Comparison of ENCODE assay signal across 24 mouse cellular contexts in the genomic region with DNA sequence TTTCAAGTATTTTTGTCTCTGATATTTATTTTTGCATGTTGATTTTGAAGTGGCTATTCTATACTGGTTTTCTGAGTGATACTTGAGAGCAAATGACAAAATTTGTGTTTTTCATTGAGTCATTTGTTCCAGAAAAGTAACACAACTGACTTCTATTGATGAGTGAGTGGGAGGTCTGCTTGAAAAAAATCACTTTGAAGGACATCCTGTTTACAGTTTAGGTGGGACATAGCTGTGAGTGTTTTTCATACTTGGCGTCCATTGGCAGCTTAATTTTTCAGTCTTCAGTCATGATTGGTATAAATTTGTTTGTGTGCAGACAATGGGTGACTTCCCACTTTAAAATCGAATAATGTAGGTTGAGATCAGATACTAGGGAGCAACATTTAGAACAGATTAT. TPM values are rescaled to one million over a fixed set of nuclear protein-coding genes. Genes with fewer than 3 reads are reported as not detected.
DNase-seq lines count a peak whose midpoint lies in the region; ATAC-seq and TF ChIP-seq lines count a peak whose summit lies in the region.
"Had no signal": no experiment of that assay in that cellular context is flagged by ENCODE, and none has a peak within 500 bp of the region (broad histone marks: within the 10 kb centered on the region; RNA-seq: fewer than 3 reads in every experiment).

No protein-coding gene starts in this region.

- H3K27me3 ChIP-seq in heart, adult 2 months (ENCODE audit: control insufficient read depth, insufficient read depth, low read length) = no peaks in the 10 kb centered on the region
- H3K27me3 ChIP-seq in heart, embryonic 10.5 days (ENCODE audit: insufficient read depth, poor library complexity, severe bottlenecking) = no peaks in the 10 kb centered on the region
- no peaks in the 10 kb centered on the region for H3K27me3 ChIP-seq in limb, embryonic 14.5 days (ENCODE audit: control insufficient read depth, insufficient read depth, low read length)
- H3K27me3 ChIP-seq in limb, embryonic 10.5 days (ENCODE audit: low read depth, poor library complexity, severe bottlenecking) = no peaks in the 10 kb centered on the region
- no peaks in the 10 kb centered on the region for H3K27me3 ChIP-seq in neural tube, embryonic 13.5 days
- H3K27me3 ChIP-seq: CH12.LX; limb, embryonic 13.5 days; liver, embryonic 15.5 days; Patski had no signal

- H3K4me2 ChIP-seq in limb, embryonic 14.5 days (replicated peaks; ENCODE audit: low read depth, low read length, severe bottlenecking) = no peak overlapping the region
- H3K4me2 ChIP-seq in neural tube, embryonic 13.5 days = no peak overlapping the region
- H3K4me2 ChIP-seq: liver, embryonic 15.5 days had no signal

- peak overlapping the region; percentile 19 for H3K27ac ChIP-seq in heart, adult 2 months
- H3K27ac ChIP-seq in heart, embryonic 10.5 days = no peak overlapping the region
- 0 out of 2 replicates have a peak overlapping the region, but pooled peaks have one; percentile 29 for H3K27ac ChIP-seq in limb, embryonic 14.5 days (replicated peaks; ENCODE audit: low read depth, low read length)
- H3K27ac ChIP-seq in limb, embryonic 10.5 days = no peak overlapping the region
- 0 out of 2 replicates have a peak overlapping the region, but pooled peaks have one; percentile 42 for H3K27ac ChIP-seq in neural tube, embryonic 13.5 days (replicated peaks)
- H3K27ac ChIP-seq: embryonic facial prominence, embryonic 10.5 days; midbrain, embryonic 10.5 days had no signal

- TF ChIP-seq EP300 in heart, adult 2 months (IDR thresholded peaks at IDR 0.05; ENCODE audit: insufficient read depth, low read depth, low read length) = no peak

- TF ChIP-seq POLR2A in heart, adult 2 months (IDR thresholded peaks at IDR 0.05; ENCODE audit: insufficient read depth, low read depth, low read length) = no peak
- no peak for TF ChIP-seq POLR2A in limb, embryonic 14.5 days (IDR thresholded peaks at IDR 0.05; ENCODE audit: borderline replicate concordance, extremely low read depth, insufficient read depth, insufficient read length)

- TF ChIP-seq CTCF in heart, adult 2 months (IDR thresholded peaks at IDR 0.05) = no peak

- 45% methylated on average over 2 of the region's 2 CpGs for WGBS in heart, adult 2 months
- WGBS in heart, embryonic 10.5 days = 71% methylated on average over 2 of the region's 2 CpGs
- WGBS in limb, embryonic 14.5 days = 74% methylated on average over 2 of the region's 2 CpGs
- 79% methylated on average over 2 of the region's 2 CpGs for WGBS in limb, embryonic 10.5 days
- 80% methylated on average over 2 of the region's 2 CpGs for whole genome bisulfite sequencing in neural tube, embryonic 13.5 days

- no peak for DNase-seq in heart, adult 2 months
- no peak for DNase-seq in heart, embryonic 10.5 days (ENCODE audit: low spot score)
- no peak for DNase-seq in limb, embryonic 14.5 days (ENCODE audit: low spot score)
- DNase-seq in limb, embryonic 10.5 days (ENCODE audit: low spot score) = no peak
- DNase-seq in neural tube, embryonic 10.5 days (ENCODE audit: extremely low spot score, low spot score) = no peak
- DNase-seq in adipocyte (ENCODE audit: low spot score) = no peak
- DNase-seq in frontal cortex, postnatal 10 days (ENCODE audit: low spot score in 2 of 2) = no peak
- DNase-seq: adrenal gland, adult 8-10 months; cerebellum, adult 11-12 months; cerebellum, postnatal 10 days; gastrocnemius, postnatal 36 days; heart, postnatal 10 days; kidney, postnatal 4 days had no signal

- peaks cover 6% of the 10 kb centered on the region for H3K36me3 ChIP-seq in heart, adult 2 months (ENCODE audit: control insufficient read depth, insufficient read depth, low read length)
- H3K36me3 ChIP-seq in heart, embryonic 10.5 days = no peaks in the 10 kb centered on the region
- H3K36me3 ChIP-seq in limb, embryonic 14.5 days (ENCODE audit: control insufficient read depth, insufficient read depth, low read length) = no peaks in the 10 kb centered on the region
- H3K36me3 ChIP-seq in limb, embryonic 10.5 days = no peaks in the 10 kb centered on the region
- H3K36me3 ChIP-seq in neural tube, embryonic 13.5 days = no peaks in the 10 kb centered on the region
- H3K36me3 ChIP-seq: embryonic facial prominence, embryonic 10.5 days; limb, embryonic 13.5 days; liver, embryonic 15.5 days; midbrain, embryonic 10.5 days had no signal

- H3K4me3 ChIP-seq in heart, adult 2 months = no peak overlapping the region
- H3K4me3 ChIP-seq in heart, embryonic 10.5 days = no peak overlapping the region
- no peak overlapping the region for H3K4me3 ChIP-seq in limb, embryonic 14.5 days (replicated peaks; ENCODE audit: low read length)
- H3K4me3 ChIP-seq in limb, embryonic 10.5 days = no peak overlapping the region
- H3K4me3 ChIP-seq in neural tube, embryonic 13.5 days = no peak overlapping the region
- H3K4me3 ChIP-seq: embryonic facial prominence, embryonic 10.5 days; limb, embryonic 13.5 days; liver, embryonic 15.5 days; midbrain, embryonic 10.5 days; myocyte had no signal

- intact Hi-C loops in heart, adult 2 months (cut with DNase I) = no loop called here

- H3K4me1 ChIP-seq in heart, adult 2 months (ENCODE audit: control insufficient read depth, insufficient read depth, low read length) = peaks cover 10% of the 10 kb centered on the region
- peaks cover 55% of the 10 kb centered on the region for H3K4me1 ChIP-seq in heart, embryonic 10.5 days
- peaks cover 19% of the 10 kb centered on the region for H3K4me1 ChIP-seq in limb, embryonic 14.5 days (ENCODE audit: control insufficient read depth, insufficient read depth, low read length)
- H3K4me1 ChIP-seq in limb, embryonic 10.5 days = peaks cover 18% of the 10 kb centered on the region
- peaks cover 21% of the 10 kb centered on the region for H3K4me1 ChIP-seq in neural tube, embryonic 13.5 days (replicated peaks)

- H3K9ac ChIP-seq in heart, adult 2 months (ENCODE audit: low read depth, low read length) = no peak overlapping the region
- H3K9ac ChIP-seq in limb, embryonic 14.5 days (ENCODE audit: low read depth, low read length, severe bottlenecking) = no peak overlapping the region
- H3K9ac ChIP-seq in neural tube, embryonic 13.5 days = no peak overlapping the region
- H3K9ac ChIP-seq: limb, embryonic 13.5 days; liver, embryonic 15.5 days had no signal

- ATAC-seq in limb, embryonic 14.5 days (ENCODE audit: low FRiP score, low read depth) = peak; percentile 6; the same call in 1 of the 2 replicates
- no peak for ATAC-seq in neural tube, embryonic 13.5 days (ENCODE audit: low read depth)
- ATAC-seq: forebrain, embryonic 16.5 days; midbrain, embryonic 16.5 days; Patski had no signal

- H3K79me2 ChIP-seq in heart, adult 2 months (replicated peaks; ENCODE audit: control insufficient read depth, insufficient read depth, low read length) = peaks cover 14% of the 10 kb centered on the region

- H3K9me3 ChIP-seq in heart, embryonic 10.5 days = no peaks in the 10 kb centered on the region
- H3K9me3 ChIP-seq in limb, embryonic 14.5 days (ENCODE audit: control insufficient read depth, low read length) = no peaks in the 10 kb centered on the region
- H3K9me3 ChIP-seq in limb, embryonic 10.5 days (replicated peaks) = no peaks in the 10 kb centered on the region
- no peaks in the 10 kb centered on the region for H3K9me3 ChIP-seq in neural tube, embryonic 13.5 days
- H3K9me3 ChIP-seq: embryonic facial prominence, embryonic 10.5 days; G1E; limb, embryonic 13.5 days; liver, embryonic 15.5 days; midbrain, embryonic 10.5 days had no signal

RNA-seq across cellular contexts. Expression of a gene that starts 14.4 kb away (rescaled TPM):
- total RNA-seq in heart, adult 2 months (2021) = 1 to 10 TPM; 3.8 to 4.5 TPM
- 3.0 and 5.1 TPM in 2 replicates for polyA plus RNA-seq in heart, adult 2 months (2012; rRNA removed)
- 27.8 and 37.3 TPM in 2 replicates for polyA plus RNA-seq in heart, embryonic 10.5 days (2016; fragmentation: Nextera tagmentation; extraction: Ambion mirVana)
- polyA plus RNA-seq in limb, embryonic 14.5 days (2012; rRNA removed) = 47.9 and 51.6 TPM in 2 replicates
- 42.5 and 50.9 TPM in 2 replicates for polyA plus RNA-seq in limb, embryonic 14.5 days (2014; fragmentation: Nextera tagmentation; extraction: Ambion mirVana)
- 71.6 and 72.3 TPM in 2 replicates for polyA plus RNA-seq in limb, embryonic 10.5 days (2016; fragmentation: Nextera tagmentation; extraction: Ambion mirVana)
- 31.6 and 37.6 TPM in 2 replicates for polyA plus RNA-seq in neural tube, embryonic 13.5 days (2015; fragmentation: Nextera tagmentation; extraction: Ambion mirVana)

Comparison
In these comparisons a context has a peak if more than half of its experiments do, and no peak if none do; other contexts are left out.
1. H3K27ac ChIP-seq: peak in heart, adult 2 months (single experiment), limb, embryonic 14.5 days (single experiment) and neural tube, embryonic 13.5 days (single experiment); none in heart, embryonic 10.5 days (single experiment) and limb, embryonic 10.5 days (single experiment).